Mouse (Mus musculus) midbrain, embryonic 16.5 days (tissue): ENCODE measurements at regions not wholly inside any gene's neighbourhood (a gene's known extent, or its start where the extent isn't known, plus 50 kb on each side); places are given as distances from the start of the nearest gene placed in this dataset.

Experiments used
- ATAC-seq: fragments of 200-750 bp; cut with Nextera tagmentation; 2 replicates; pipeline ENCODE4 v1.8.0; 2017; ENCODE audit warnings: moderate TSS enrichment
- H3K27ac ChIP-seq: fragments of 300-500 bp; sonication (generic); 2 replicates; pipeline ENCODE4 v1.5.1; 2014; ENCODE audit warnings: mild to moderate bottlenecking, low read length, mixed read lengths
- H3K27me3 ChIP-seq: fragments of 300-500 bp; sonication (generic); 2 replicates; pipeline ENCODE4 v1.6.1; 2014; ENCODE audit warnings: low read depth, low read length, mixed read lengths; ENCODE audit not compliant: control insufficient read depth, insufficient read depth
- H3K36me3 ChIP-seq: fragments of 300-500 bp; sonication (generic); 2 replicates; pipeline ENCODE4 v1.6.1; 2014; ENCODE audit warnings: mild to moderate bottlenecking, low read length, moderate library complexity, mixed read lengths; ENCODE audit not compliant: control insufficient read depth, insufficient read depth
- H3K4me1 ChIP-seq: fragments of 300-500 bp; sonication (generic); 2 replicates; pipeline ENCODE4 v1.6.1; 2014; ENCODE audit warnings: mild to moderate bottlenecking, low read length, mixed read lengths; ENCODE audit not compliant: control insufficient read depth, insufficient read depth
- H3K4me2 ChIP-seq: fragments of 300-500 bp; sonication (generic); 2 replicates; pipeline ENCODE4 v1.6.1; 2014; ENCODE audit warnings: mild to moderate bottlenecking, low read length, mixed read lengths
- H3K4me3 ChIP-seq: fragments of 300-500 bp; sonication (generic); 2 replicates; pipeline ENCODE4 v1.5.1; 2014; ENCODE audit warnings: low read depth, mild to moderate bottlenecking, low read length, moderate library complexity, mixed read lengths
- H3K9ac ChIP-seq: fragments of 300-500 bp; sonication (generic); 2 replicates; pipeline ENCODE4 v1.6.1; 2014; ENCODE audit warnings: low read depth, low read length, mixed read lengths
- H3K9me3 ChIP-seq: fragments of 300-500 bp; sonication (generic); replicated peaks from 2 replicates; pipeline ENCODE4 v1.6.1; 2014; ENCODE audit warnings: mild to moderate bottlenecking, low read length, mixed read lengths; ENCODE audit not compliant: control insufficient read depth, poor library complexity, severe bottlenecking
- WGBS: fragments of 180-500 bp; shearing (Covaris S2); extraction: QIAGEN DNeasy Blood & Tissue Kit; methylation state at CpG from one replicate; pipeline ENCODE4 v1.1.7; 2014; 5-methylcytosine and 5-hydroxymethylcytosine counted together

DNA sequence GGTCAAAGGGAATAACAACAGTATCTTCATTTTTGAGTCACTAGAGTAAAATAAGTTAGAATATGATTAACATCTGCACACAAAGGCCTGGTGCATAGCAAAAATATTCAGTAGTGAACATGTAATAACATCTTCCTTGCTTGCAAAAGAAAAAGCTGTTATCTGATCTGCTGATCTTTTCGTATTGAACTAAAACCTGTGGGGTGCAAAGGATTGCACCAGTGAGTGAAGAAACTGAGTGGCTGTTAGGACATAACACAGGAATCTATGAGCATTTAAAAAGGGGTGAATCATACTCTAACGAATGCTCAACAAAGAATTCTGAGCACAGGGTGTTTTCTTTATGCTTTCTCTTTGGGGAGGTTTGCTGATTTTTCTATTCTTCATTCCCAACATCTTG lies 592.2 kb upstream of the Slit2 start:
- Histone ChIP-seq H3K9ac (no peak overlapping the region), H3K36me3 (no peaks in the 10 kb centered on the region), H3K9me3 (no peaks in the 10 kb centered on the region), H3K27ac (no peak overlapping the region), H3K4me1 (no peaks in the 10 kb centered on the region), H3K4me3 (no peak overlapping the region), H3K27me3 (no peaks in the 10 kb centered on the region), H3K4me2 (no peak overlapping the region)
- no peak for ATAC-seq
- 77% methylated on average over 2 of the region's 2 CpGs for WGBS

DNA sequence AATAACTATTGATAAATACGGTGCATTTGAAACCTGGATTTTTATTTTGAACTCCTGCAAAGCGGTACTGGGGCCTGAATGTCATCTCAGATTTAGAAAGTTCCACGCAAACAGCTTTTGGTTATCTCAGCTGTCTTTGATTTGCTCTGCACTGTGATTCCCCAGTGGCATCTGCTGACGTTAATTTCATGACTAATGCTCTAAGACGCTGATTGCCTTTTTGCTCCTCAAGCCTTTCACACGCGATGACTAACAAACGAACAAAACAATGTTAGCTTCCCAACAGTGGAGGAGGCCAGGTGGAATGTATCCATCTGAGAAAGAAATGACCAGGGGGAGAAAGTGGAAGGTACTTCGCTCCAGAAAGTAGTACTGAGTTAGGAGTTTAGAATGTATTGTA lies 586.1 kb upstream of the Slit2 start:
- Histone ChIP-seq H3K27ac (no peak overlapping the region), H3K9me3 (no peaks in the 10 kb centered on the region), H3K4me2 (no peak overlapping the region), H3K9ac (no peak overlapping the region), H3K27me3 (no peaks in the 10 kb centered on the region), H3K36me3 (no peaks in the 10 kb centered on the region), H3K4me3 (no peak overlapping the region), H3K4me1 (no peaks in the 10 kb centered on the region)
- no peak for ATAC-seq
- 86% methylated on average over 9 of the region's 9 CpGs for WGBS

DNA sequence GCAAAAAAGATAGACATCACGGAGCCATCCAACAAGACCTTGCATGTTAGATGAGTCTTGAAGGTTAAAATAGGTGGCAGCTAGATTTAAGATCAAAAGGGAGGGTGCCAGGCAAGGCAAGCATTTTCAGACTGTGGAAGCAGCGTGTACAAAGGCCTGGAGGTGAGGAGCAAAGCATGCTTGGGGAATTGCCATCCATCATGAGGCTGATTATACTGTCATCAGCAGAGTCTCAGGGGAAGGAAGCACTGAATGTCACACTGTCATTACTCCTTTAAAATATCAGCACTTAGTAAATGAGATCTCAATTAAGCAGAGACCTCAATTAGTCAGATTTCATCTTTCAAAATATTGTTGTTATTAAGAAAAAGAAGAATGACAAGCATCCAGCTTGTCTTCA lies 561.0 kb upstream of the Slit2 start:
- H3K9ac ChIP-seq: no peak overlapping the region
- H3K4me1 ChIP-seq: no peaks in the 10 kb centered on the region
- no peaks in the 10 kb centered on the region for H3K27me3 ChIP-seq
- H3K4me2 ChIP-seq: no peak overlapping the region
- H3K36me3 ChIP-seq: no peaks in the 10 kb centered on the region
- WGBS: 66% methylated on average over 2 of the region's 2 CpGs
- H3K27ac ChIP-seq: no peak overlapping the region
- H3K9me3 ChIP-seq: no peaks in the 10 kb centered on the region
- H3K4me3 ChIP-seq: no peak overlapping the region
- no peak for ATAC-seq

DNA sequence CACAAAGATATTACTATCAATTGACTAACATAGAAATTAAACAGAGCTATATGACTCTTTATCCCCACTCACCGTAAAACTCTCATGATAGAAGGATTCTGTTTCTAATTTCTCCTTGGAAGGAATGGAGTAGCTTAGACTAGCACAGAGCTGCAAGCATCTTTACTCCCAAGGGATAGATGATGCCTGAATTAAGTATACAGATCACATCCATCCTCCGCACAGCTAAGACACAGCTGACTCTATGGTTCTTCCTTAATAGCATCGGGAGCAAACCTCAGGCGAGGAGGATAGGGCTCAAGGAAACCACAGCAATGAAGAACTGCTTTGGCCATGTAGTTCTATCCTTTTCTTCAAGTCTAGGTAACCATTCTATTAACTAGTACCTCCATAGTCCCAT lies 556.9 kb upstream of the Slit2 start:
- 79% methylated on average over 4 of the region's 4 CpGs for WGBS
- H3K9ac ChIP-seq: no peak overlapping the region
- no peak overlapping the region for H3K4me3 ChIP-seq
- no peaks in the 10 kb centered on the region for H3K4me1 ChIP-seq
- no peak for ATAC-seq
- H3K27ac ChIP-seq: no peak overlapping the region
- no peak overlapping the region for H3K4me2 ChIP-seq
- no peaks in the 10 kb centered on the region for H3K9me3 ChIP-seq
- H3K27me3 ChIP-seq: no peaks in the 10 kb centered on the region
- H3K36me3 ChIP-seq: no peaks in the 10 kb centered on the region

DNA sequence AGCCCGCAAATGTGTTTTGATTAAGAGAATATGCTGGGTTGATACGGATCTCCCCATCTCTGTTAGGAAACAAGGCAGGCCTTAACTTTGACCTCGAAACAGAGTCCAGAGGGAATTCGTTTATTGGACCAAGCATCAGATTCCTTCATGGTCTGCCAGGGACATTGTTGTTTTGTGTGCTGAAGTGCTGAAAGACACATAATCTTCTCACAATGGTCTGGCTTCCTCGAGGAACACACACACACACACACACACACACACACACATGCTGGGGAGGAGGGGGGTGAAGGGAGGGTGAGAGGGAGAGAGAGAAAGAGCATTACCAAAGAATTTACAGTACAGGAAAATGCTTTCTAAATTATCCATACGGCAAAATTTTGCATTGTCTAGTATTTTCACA lies 556.5 kb upstream of the Slit2 start:
- H3K9me3 ChIP-seq: no peaks in the 10 kb centered on the region
- H3K27ac ChIP-seq: no peak overlapping the region
- no peak overlapping the region for H3K4me3 ChIP-seq
- no peaks in the 10 kb centered on the region for H3K4me1 ChIP-seq
- H3K9ac ChIP-seq: no peak overlapping the region
- ATAC-seq: no peak
- no peak overlapping the region for H3K4me2 ChIP-seq
- H3K27me3 ChIP-seq: no peaks in the 10 kb centered on the region
- 41% methylated on average over 6 of the region's 6 CpGs for WGBS
- H3K36me3 ChIP-seq: no peaks in the 10 kb centered on the region

DNA sequence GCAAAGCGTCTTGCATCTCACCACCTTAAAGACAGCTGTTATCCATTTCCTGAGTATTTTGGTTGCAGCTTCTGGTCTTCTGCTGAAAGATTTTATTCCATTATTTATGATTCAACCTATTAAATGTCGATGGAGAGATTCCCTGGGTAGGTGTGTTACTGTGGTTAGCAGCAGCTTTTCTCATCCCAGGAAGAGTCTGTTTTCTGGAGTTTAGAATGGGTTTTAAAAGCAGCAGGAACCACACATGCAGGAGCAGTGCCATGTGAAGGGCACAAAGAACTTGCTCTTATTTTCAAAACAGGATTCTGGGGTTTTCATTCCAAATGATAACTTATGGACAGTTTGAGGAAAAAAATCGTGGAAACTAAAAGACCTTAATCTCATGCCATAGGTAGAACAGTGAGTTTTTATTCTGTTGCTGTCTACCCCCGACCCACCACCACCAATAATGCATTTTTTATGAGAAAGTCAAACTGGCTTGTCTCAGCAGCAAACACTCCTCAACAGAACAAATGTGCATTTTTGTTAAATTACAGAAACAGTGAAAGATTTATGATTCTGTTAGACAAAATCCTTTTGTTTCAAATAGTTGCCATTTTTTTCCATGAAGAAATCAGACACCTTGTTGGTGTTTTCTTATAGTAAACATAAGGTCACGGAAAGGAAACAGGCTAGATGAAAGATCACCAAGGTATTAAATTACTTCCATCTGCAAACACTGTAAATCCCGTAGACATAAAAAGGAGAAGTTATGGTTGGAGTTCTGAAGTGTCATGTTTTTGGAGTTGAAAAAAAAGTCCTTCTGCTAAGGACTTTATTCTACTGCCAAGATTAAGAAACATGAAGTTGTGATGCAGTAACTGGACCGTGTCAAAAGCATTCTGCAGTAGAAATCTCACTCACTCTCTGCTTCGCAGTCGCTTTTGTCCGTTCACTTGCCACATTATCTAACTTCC lies 553.4 kb upstream of the Slit2 start:
- Histone ChIP-seq H3K36me3 (no peaks in the 10 kb centered on the region), H3K9me3 (no peaks in the 10 kb centered on the region), H3K4me2 (no peak overlapping the region), H3K27ac (no peak overlapping the region), H3K27me3 (no peaks in the 10 kb centered on the region), H3K4me1 (no peaks in the 10 kb centered on the region), H3K9ac (no peak overlapping the region), H3K4me3 (no peak overlapping the region)
- no peak for ATAC-seq
- 72% methylated on average over 10 of the region's 10 CpGs for WGBS

DNA sequence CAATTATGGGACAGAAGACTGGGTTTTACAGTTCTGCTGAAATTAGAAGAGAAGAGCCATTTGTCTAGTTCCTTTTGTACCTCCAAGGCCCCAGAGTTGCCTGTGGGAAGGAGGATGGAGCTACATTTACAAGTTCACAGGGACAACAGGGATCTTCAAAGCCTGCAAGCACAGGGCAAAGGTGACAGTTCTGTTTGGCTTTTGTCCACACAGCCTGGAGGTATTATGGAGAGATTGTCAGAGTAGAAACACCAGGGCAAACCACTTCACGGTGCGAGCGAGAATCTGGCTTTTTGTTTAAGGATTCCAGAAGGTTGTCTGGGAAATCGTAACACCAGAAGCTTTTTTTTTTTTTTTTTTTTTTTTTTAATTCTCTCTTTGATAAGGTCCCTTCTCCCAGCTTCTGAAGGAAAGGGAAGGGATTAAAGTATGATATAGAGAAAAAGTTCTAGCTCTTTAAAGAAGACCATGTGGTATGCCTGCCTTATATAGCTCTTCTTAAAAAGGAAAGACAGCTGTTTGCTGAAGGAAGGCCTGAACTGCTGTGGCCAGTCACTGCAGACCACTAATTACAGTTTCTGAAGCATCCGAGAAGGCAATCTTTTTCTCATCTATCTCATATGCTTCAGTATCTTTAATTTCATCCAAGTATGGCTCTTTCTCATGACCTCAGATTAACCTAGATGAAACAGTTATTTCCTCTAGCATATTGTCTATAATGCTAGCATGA lies 551.2 kb upstream of the Slit2 start:
- no peak overlapping the region for H3K4me3 ChIP-seq
- no peaks in the 10 kb centered on the region for H3K9me3 ChIP-seq
- H3K36me3 ChIP-seq: no peaks in the 10 kb centered on the region
- H3K9ac ChIP-seq: no peak overlapping the region
- no peak overlapping the region for H3K4me2 ChIP-seq
- no peaks in the 10 kb centered on the region for H3K4me1 ChIP-seq
- no peak for ATAC-seq
- WGBS: 17% methylated on average over 5 of the region's 5 CpGs
- H3K27me3 ChIP-seq: no peaks in the 10 kb centered on the region
- no peak overlapping the region for H3K27ac ChIP-seq

DNA sequence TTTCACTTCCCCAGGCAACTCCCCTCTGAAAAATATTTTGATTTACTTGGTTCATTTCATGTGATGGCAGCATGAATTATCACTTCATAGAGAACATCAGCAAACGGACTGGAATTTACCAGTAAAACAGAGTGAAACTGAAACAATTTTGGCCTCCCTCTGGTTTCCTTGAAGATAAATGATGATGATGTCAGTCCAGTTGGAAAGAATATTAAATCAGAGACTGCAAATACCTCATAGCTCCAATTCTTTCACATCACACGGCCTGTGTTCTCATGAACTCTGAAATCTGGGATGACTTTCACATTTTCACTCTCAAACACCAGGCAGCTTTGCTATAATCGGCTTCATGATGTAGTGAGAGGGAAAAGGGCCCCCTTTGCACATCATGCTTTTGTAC lies 546.5 kb upstream of the Slit2 start:
- no peak overlapping the region for H3K27ac ChIP-seq
- no peaks in the 10 kb centered on the region for H3K36me3 ChIP-seq
- H3K4me3 ChIP-seq: no peak overlapping the region
- no peak overlapping the region for H3K4me2 ChIP-seq
- no peaks in the 10 kb centered on the region for H3K9me3 ChIP-seq
- no peaks in the 10 kb centered on the region for H3K27me3 ChIP-seq
- 79% methylated on average over 3 of the region's 3 CpGs for WGBS
- ATAC-seq: no peak
- H3K4me1 ChIP-seq: no peaks in the 10 kb centered on the region
- no peak overlapping the region for H3K9ac ChIP-seq

DNA sequence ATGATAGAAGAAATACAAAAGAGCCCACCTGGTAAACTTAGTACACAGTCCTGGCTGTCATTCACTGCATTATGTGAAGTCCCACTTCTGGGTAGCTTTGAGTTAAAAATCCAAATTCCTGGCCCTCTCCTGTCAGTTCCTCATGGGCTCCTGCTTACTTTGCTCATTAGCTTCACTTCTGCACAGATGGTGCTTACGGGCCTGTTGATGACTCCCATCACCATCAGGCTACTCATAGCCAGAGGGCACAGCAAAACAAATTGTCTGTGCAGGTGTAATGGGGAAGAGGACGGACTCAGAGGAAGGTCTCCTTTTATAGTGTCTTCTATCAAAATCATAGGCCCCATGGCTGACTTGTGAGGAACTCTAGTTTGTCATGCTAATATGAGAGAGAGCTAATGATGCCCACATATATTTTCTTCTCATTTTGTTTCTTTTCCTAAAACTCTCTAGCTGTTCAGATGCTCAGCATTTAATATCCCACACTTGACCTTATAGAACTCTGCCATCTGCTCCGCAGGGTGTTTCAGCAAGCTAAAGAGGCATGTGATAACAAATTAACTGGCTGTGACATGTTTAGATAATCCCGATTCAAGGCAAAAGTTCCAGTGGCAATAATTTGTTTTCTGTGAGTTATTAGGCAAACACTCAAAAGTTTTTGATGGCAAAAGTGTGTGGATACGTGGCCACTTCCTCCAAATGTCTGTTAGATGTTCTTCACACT lies 536.5 kb upstream of the Slit2 start:
- no peak overlapping the region for H3K4me2 ChIP-seq
- no peaks in the 10 kb centered on the region for H3K27me3 ChIP-seq
- no peaks in the 10 kb centered on the region for H3K4me1 ChIP-seq
- no peaks in the 10 kb centered on the region for H3K36me3 ChIP-seq
- H3K4me3 ChIP-seq: no peak overlapping the region
- 70% methylated on average over 5 of the region's 5 CpGs for WGBS
- H3K27ac ChIP-seq: no peak overlapping the region
- no peak for ATAC-seq
- no peaks in the 10 kb centered on the region for H3K9me3 ChIP-seq
- no peak overlapping the region for H3K9ac ChIP-seq
